Mouse (Mus musculus): ENCODE data around the gene Serpina1a.
"Not testable (repeated sequence)": the region's sequence is repeated elsewhere in the genome, so short reads cannot be mapped to it uniquely, and the experiment has no call there.

Serpina1a gene

GRCm38 (mm10) chr12:103863101-103863974 is at the start of gene Serpina1a:
Serpina1a (minus strand) TSS chr12:103863562.
- not testable (repeated sequence) for ATAC-seq (ENCODE audit: low TSS enrichment)

DNA sequence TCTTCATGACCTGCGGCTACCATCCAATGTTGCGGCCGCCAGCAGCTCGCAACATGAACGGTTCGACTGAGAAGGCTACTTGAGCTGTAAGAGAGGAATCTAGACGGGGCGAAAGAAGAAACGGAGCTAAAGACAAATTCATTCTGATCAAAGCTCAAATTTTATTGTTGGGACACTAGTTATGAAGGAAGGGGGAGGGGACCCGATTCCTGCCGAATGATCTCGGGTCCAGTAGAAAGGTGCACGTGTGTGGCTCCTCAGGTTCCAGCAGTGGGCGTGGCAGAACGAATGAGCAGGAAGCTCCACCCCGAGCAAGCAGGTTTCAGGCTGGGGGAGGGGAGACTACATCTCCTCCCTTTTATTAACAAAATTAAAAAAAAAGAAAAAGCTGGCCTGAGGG is 45.8 kb upstream of the Serpina1a start:
- not testable (repeated sequence) for ATAC-seq (ENCODE audit: low TSS enrichment)

DNA sequence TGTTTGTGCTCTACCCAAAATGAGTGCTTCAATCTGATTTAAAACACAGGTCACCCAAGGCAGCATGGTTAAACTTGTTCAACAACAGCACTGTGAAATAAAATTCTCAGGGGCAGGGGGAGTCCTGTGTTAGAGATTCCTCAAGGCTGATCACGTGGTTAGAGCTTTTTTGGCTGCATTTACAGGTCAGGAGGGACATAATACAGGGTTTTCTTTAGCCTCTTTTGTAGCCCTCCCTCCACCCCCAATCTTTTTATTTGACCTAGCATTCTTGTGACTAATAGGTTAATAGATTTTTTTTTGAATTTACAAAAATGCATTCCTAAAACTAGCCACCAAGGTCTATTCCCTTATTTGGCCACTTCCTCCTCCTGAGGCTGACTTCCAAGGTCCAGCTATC is 44.4 kb upstream of the Serpina1a start:
- ATAC-seq (ENCODE audit: low TSS enrichment), result not testable (repeated sequence)

DNA sequence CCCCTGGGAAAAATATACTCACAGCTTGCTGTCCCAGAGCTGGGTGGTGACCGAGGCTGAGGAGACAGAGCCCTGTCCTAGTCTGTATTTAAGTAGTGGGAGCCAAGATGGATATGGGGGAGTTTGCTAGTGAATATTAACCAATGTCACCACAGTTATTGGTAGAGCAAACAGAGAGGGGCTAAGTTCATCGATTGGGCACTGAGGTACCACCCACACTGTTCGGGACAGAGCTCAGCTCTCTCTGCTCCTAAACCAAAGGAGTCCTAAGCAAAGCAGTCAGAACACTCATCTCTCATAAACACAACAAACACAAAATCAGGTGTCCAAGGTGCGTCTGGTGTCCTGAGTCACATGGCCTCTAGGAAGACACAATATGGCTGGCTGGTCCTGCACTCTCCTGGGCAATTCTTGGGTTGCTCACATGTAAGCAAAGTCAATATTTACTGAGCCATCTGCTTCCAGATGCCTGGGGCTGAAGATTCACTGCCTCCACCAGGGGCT is 41.5 kb upstream of the Serpina1a start, which contains the start of gene Serpina1c:
Gene Serpina1c (minus strand): TSS at position 51 of the 504 bp plus-strand sequence.
- ATAC-seq (ENCODE audit: low TSS enrichment), result not testable (repeated sequence)

DNA sequence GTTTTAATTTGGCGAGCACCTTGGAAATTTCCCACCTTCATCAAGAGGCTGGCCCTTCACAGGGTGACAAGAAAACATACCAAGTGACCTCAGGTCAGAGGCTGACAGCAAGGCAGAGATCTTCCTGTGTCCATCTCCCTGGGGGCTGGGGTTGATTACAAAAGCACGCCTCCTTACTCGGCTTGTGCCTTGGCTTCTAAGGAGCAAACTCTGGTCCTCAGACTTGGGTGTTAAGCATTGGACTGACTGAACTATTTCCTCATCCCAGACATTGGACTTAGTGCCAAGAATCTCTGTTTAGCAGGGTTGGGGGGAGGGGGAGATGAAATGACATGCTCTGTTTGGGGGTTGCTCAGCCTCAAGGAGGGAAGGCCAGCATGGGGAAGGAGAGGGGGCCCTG is 38.6 kb upstream of the Serpina1a start:
- ATAC-seq (ENCODE audit: low TSS enrichment), result not testable (repeated sequence)

DNA sequence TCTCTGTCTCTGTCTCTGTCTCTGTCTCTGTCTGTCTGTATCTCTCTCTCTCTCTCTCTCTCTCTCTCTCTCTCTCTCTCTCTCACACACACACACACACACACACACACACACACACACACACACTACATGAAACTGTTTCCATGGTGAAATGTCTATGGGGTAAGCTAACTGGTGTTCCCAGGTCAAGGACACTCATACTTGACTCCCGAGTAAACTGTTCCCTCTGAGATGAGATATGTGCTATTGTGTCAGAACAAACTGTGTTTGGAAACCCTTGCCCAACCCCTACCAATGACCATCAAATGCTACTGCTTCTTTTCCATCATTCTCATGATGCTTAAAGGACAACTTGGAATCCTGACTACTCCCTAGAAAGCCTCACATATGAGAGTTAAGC is 3.5 kb upstream of the Serpina1a start:
- ATAC-seq (ENCODE audit: low TSS enrichment), result not testable (repeated sequence)

- ATAC-seq (ENCODE audit: low TSS enrichment), result no peak
Observed at GRCm38 (mm10) chr12:103860976-103861375, 2.4 kb downstream of the Serpina1a start.

DNA sequence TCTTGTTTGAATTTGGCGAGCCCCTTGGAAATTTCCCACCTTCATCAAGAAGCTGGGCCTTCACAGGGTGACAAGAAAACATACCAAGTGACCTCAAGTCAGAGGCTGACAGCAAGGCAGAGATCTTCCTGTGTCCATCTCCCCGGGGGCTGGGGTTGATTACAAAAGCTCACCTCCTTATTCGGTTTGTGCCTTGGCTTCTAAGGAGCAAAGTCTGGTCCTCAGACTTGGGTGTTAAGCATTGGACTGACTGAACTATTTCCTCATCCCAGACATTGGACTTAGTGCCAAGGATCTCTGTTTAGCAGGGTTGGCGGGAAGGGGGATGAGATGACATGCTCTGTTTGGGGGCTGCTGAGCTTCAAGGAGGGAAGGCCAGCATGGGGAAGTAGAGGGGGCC is 2.8 kb downstream of the Serpina1a start:
- ATAC-seq (ENCODE audit: low TSS enrichment), result not testable (repeated sequence)

DNA sequence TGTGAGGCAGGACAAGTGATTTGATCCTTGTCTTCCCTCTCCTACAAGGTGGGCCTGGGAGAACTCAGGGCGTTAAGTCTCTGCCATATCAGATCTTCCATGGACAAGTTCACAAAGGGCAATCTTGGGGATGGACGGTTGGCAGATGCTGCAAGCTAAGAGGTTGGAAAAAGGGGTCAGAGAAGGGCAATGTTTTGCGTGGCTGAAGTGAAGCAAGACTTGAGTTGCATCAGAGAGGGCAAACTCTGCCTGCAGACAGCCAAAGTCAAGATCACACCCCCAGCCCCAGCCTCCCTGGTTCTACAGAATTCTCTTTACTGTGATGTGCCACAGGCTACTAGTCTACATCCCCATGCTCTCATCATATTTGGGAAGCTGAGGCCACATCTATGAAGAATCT is 3.8 kb downstream of the Serpina1a start:
- not testable (repeated sequence) for ATAC-seq (ENCODE audit: low TSS enrichment)

DNA sequence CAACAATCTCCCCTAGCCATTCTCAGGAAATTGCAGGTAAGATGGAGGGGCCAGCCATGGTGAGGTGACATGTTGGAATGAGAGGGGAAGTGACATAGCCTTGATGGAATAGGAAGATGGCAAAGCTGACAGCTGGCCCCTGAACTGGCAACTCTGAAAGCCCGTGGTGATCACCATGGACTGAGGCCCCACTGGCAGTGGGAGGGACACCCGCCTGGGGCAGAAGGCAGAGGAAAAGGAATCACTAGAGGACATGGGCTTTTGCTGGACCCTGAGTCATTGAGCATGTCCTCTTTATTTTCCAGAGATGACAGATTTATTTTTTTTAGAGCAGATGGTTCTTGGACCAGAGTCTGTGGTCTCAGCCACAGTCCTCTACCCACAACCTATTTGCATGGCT is 10.3 kb downstream of the Serpina1a start:
- ATAC-seq (ENCODE audit: low TSS enrichment), result not testable (repeated sequence)

- not testable (repeated sequence) for ATAC-seq (ENCODE audit: low TSS enrichment)
Observed at GRCm38 (mm10) chr12:103830273-103830672, 33.1 kb downstream of the Serpina1a start, which contains the start of gene Serpina1b. Serpina1b (minus strand) TSS chr12:103830373.

DNA sequence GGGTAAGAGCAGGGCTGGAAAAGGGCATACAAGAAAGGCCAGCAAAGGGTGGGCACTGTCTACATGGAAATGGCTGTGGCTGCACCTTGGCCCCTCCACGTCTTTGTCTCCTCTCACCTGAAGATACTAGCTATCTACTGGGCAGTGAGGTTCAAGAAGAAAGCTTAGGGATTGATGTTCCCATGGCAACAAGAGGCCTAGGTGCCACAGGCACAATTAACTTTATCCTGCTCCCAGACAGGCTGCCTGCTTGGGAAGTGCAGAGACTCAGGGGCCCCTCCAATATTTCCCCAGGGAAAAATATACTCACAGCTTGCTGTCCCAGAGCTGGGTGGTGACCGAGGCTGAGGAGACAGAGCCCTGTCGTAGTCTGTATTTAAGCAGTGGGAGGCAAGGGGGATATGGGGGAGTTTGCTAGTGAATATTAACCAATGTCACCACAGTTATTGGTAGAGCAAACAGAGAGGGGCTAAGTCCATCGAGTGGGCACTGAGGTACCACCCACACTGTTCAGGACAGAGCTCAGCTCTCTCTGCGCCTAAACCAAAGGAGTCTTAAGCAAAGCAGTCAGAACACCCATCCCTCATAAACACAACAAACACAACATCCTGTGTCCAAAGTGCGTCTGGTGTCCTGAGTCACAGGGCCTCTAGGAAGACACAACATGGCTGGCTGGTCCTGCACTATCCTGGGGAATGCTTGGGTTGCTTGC is 35.5 kb downstream of the Serpina1a start:
- ATAC-seq (ENCODE audit: low TSS enrichment), result not testable (repeated sequence)

- not testable (repeated sequence) for ATAC-seq (ENCODE audit: low TSS enrichment)
Observed at GRCm38 (mm10) chr12:103823826-103824225, 39.5 kb downstream of the Serpina1a start.

Measured in frontal cortex, adult (tissue).